Mouse (Mus musculus) naive thymus-derived CD4-positive, alpha-beta T cell, adult 2 months (primary cell): ENCODE measurements at regions not wholly inside any gene's neighbourhood (a gene's known extent, or its start where the extent isn't known, plus 50 kb on each side); places are given as distances from the start of the nearest gene placed in this dataset.
A peak's percentile ranks its signal among the peaks of the same experiment; 100 is the strongest.

Source experiments
- DNase-seq: peaks from one replicate; pipeline ENCODE4 v3.0.0-alpha.2; 2011; ENCODE audit warnings: low read depth

DNA sequence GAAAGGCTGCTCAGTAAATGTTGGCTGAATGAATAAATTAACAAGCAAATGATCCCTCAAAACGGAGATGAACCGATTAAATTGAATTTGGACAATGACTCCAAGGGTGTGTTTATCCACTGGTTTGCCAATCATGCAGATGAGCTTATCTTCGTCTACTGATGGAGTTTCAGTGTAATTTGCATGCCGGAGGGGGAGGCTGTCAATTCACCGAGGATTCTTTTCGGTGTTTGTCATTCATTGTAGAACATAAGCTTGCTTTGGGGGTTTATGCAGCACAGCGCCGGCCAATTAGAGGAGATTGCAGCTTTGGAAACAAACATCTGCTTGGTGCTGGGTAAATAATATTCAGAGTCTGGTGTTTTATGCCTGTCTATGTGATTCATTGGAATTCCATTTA lies 132.7 kb downstream of the Otoa start:
- no peak for DNase-seq

DNA sequence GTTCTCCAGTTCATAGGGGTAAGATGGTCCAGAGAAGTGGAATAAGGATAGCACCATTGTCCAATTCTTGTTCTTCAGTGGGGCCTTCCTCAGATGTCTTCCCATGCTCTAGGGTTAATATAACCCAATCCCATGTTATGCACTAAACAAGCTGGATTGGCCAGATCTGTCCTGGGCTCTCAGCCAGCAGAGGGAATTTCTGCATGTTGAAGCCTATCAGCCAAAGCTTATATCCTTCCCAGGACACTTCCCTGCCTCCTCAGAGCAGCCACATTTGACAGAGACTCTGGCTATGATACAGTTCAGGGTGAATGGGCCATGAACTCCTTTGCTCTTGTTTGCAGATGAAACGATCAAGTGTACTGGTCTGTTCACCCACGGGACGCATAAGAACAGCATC lies 133.6 kb downstream of the Otoa start:
- DNase-seq: no peak

DNA sequence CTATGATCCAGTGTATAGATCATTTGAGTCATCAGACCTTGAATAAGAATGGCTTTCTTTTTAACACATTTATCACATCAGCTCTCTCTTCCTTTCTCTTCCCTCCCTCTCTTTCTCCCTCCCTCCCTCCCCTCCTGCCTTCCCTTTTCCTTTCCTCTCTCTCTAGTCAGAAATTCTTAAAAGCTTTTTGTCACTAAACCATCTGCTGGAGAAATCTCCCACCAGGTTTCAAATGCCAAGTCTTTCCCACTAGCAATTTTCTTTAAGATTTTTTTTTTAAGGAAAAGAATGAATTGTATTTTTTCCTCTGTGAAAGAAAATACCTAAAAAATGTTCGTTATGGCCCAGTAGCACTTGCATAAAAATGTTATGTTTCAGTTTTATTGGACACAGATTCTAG lies 134.3 kb downstream of the Otoa start:
- DNase-seq: no peak

DNA sequence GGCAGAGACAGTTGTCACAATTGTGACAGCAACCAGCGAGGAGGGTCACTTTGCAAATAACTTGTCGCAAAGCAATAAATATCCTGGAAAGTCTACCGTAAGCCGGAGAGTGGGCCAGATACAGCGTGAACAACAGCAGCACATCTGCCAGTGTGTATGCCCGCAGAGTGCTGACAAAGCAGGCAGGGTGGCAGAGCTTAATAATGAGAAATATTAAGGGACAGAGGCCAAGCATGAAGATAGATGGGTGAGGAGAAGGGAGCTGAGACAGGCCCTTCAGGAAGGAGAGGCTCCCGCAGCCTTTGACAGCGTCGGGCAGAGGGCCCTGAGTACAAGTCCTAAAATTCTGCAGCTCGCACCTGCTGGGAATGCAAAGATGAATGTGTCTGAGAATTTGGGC lies 136.6 kb downstream of the Otoa start:
- no peak for DNase-seq

- no peak for DNase-seq
These were observed 139.7 kb downstream of the Otoa start for GRCm38 (mm10) chr7:121221158-121221557.

GRCm38 (mm10) chr7:121231881-121232280 lies 150.4 kb downstream of the Otoa start:
- no peak for DNase-seq

- DNase-seq: no peak
These were observed 153.4 kb downstream of the Otoa start for GRCm38 (mm10) chr7:121234831-121235230.

DNA sequence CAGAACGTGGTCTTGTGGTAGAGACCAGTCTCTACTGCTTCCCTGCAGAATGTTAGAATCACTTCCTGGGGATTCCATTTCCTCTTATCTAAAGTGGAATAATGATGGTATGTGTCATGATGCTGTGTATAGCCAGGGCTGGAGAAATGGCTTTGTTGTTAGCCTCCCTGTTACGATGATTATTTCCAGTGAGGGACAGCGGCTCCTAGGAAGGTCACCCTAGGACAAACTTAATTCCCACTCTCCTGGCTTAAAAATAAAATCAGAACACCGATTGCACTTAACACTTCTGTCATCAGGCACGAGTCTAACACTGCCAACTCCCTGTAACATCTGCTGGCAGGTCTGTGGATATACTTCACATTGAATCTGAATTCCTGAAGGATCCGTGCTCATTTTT lies 151.9 kb upstream of the Hs3st2 start:
- DNase-seq: no peak

DNA sequence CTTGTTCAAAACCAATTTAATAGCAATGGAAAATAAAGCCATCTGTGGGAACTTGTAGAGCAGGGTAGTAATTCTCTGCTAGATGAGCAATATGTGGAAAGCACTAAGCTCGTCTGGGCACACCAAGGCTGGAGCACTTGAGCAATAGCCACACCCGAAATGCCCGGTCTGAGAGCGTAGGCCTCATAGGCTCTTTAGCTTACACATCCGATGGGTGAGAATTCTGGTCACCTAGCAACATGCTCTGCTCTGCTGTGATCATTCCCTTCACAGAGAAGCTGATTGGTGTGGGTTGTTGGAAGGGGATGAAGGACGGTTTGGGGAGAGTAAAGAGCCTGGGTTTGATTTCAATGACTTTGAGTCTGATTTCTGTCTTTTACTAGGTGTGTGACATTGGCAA lies 143.8 kb upstream of the Hs3st2 start:
- DNase-seq: no peak

DNA sequence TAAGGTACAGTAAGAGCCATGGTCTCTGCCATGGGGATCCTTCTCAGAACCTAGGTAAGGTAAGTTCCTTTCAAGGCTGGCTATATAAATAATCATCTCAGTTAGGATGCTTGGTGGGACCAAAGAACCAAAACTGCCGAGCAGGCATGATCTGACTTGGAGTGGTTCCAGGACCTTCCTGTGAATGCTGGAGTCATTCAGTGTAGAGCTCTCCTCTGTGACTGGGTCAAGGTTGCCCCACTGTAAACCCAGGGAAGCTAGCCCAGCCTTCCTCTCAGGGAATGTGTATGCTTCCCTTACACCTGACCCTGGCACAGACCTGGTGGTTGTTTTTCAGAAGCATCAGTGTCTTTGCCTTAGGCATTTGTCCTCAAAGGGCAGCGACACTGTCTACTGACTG lies 134.2 kb upstream of the Hs3st2 start:
- no peak for DNase-seq

DNA sequence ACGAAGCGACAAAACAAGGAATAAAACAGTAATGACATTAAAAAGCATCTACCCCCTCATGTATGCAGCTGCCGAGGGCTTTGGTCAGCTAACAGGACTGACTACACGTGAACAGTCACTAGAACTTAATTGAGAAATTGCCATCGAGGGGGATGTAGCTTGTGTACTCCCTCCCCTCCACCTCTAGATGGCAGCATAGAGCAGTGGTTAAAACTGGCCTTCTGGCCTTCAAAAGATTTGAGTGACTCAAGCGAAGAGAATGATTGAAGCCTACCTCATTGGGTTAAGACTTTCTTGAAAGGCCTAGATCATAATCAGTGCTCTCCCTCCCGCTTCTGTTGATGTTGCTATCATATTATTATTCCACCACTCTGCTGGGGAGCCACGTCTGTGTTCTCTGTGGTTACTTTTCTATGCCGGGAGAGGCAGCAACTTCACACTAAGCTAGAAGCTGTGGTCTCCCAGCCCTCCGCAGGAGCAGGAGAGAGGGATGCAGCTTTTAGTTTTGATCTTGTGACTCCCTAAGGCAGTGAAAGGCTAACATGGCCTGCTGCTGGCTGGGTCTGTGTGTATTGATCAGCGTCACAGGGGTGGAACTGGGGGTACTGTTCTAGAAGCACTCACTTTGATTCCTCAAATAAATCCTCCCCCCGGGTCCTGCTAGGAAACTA lies 132.7 kb upstream of the Hs3st2 start:
- peak; percentile 5 for DNase-seq

- no peak for DNase-seq
These were observed 132.1 kb upstream of the Hs3st2 start for GRCm38 (mm10) chr7:121259497-121260009.

DNA sequence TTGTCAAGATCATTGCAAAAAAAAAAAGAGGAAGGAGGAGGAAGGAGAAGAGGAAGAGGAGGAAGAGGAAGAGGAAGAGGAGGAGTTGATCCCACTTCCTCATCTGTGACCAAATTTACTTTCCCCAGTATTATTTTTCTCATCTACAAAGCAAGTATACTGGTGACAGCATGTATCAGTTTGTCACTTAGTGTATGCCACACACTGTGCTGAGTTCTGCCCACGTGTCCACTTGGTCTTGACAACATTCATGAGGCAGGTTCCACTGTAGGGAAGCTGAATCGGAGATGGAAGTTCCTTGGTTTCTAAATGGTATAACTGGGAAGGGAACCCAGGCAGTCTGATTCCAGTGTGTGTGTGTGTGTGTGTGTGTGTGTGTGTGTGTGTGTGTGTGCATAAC lies 122.3 kb upstream of the Hs3st2 start:
- DNase-seq: no peak

DNA sequence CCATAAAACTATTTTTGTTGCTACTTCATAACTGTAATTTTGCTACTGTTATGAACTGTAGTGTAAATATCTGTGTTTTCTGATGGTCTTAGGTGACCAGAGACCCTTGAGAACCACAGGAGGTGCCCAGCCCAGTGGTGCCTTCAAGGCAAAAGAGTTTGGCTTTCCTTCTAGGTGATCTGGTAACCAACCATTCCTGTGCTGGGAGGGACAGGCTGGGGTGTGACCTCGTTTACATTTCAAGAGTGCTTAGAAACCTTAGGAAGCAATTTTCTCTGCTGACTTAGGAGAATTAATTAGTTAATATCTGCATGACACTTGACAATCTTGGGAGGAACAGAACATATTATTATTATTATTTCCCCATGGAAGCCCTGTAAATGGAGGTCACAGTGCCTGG lies 111.1 kb upstream of the Hs3st2 start:
- no peak for DNase-seq

DNA sequence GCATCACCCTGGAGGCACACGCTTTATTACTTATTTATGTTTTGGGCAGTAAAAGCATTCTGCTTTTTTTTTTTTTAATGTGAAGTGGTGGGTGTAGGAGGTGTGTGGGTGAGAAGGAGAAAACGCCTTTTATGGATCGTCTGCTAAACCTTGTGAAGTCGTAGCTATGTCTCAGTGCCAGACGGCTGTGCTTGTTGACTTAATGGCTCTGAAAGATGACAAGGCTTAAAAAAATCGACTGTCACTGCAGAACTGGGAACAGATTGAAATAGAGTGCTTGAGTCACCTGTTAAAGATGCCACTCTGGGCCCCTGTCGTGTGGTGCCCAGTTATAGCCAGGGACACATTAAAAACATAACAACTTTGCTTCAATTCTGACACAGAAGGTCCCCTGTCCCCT lies 109.5 kb upstream of the Hs3st2 start:
- no peak for DNase-seq

DNA sequence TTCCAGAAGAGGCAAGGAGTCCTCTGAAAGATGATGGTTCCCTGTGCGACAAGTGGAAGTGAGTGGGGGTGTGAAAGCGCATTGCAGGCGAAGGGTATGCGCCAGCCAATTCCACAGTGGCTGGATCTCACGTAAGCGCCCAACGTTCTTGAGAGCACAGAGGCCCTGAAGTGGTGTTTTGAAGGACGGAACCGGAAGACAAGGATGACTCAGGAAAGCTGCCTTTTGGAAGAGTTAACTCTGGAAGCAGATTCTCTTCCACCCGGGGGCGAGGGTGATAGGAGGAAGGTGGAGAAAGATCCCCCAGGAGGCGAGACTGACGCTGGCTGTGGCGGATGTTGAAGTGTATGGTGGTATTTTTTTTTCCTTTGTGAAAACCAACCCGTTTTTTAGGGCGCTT lies 101.9 kb upstream of the Hs3st2 start:
- DNase-seq: no peak

- DNase-seq: no peak
These were observed 95.4 kb upstream of the Hs3st2 start for GRCm38 (mm10) chr7:121296151-121296695.

DNA sequence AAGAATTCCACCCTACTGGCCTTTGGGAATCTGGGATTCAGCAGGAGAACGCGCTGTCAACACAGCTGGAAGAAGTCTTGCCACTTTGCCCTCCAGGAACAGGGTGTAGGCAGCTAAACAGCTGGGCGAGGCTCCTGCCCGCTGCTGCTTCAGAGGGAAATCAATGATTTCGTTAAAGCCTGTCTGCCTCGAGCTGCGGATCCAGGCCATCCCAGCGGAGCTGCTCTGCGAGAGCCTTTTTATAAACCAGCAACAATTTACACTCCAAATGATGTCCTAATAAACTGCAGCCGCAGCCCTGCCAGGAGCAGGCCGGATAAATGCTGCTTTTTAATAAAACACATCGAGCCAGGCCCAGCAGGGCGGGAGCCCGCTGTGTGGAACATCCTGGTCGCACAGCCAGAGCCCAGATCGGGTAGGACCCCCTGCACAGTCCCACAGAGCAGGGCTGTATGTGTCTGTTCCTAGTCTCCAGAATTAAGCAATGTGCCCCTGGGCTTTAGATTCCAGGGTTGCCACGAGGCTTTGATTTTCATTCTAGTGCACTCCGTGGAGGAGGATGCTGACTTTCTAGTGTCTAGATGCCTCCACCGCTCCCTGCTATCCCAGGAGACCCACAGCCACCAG lies 78.6 kb upstream of the Hs3st2 start:
- DNase-seq: no peak

- DNase-seq: no peak
These were observed 77.1 kb upstream of the Hs3st2 start for GRCm38 (mm10) chr7:121314521-121314920.

DNA sequence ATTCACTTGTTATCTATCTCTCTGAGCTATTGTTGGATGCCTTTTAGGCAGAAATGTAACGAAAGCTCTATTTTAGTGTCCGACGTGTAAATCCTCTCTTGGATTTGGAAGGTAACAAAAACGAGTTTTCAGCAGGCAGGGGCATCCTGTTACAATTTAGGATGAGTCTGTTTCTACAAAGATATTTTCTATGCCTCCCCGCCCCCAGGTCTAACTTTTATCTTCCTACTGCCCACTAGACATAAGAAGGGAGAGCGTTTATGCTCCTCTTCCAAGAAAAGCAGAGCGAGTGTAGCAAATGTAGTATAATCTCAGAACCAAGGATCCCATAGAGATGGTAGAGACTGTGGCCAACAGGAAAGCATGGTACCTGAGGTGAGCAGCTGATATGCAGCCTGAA lies 62.4 kb upstream of the Hs3st2 start:
- DNase-seq: no peak

GRCm38 (mm10) chr7:121332532-121332931 lies 59.1 kb upstream of the Hs3st2 start:
- no peak for DNase-seq

- DNase-seq: no peak
These were observed 56.1 kb upstream of the Hs3st2 start for GRCm38 (mm10) chr7:121335390-121336109.

- no peak for DNase-seq
These were observed 51.7 kb upstream of the Hs3st2 start for GRCm38 (mm10) chr7:121339942-121340341.
